Mouse (Mus musculus) inflammation-experienced regulatory T-cells, adult 6 months (primary cell): Measurements from ENCODE around the gene Tmprss11c. TPM values are rescaled to one million over a fixed set of nuclear protein-coding genes. Genes with fewer than 3 reads are reported as not detected.
"Not testable (repeated sequence)": the region's sequence is repeated elsewhere in the genome, so short reads cannot be mapped to it uniquely, and the experiment has no call there.

Source experiments
- ATAC-seq: one replicate; pipeline ENCODE4 v1.8.0; 2017
- polyA plus RNA-seq, 3 experiments: library from polyadenylated mRNA; unstranded; fragments of 100-300 nt; shearing (Covaris generic); gene quantifications; one replicate each; pipeline ENCODE4 v1.2.1; 2017

Gene Tmprss11c
- polyA plus RNA-seq = not detected

GRCm38 (mm10) chr5:86289208-86289607 is at the start of gene Tmprss11c:
TSS of gene Tmprss11c (minus strand) at chr5:86289308.
- ATAC-seq = no peak

DNA sequence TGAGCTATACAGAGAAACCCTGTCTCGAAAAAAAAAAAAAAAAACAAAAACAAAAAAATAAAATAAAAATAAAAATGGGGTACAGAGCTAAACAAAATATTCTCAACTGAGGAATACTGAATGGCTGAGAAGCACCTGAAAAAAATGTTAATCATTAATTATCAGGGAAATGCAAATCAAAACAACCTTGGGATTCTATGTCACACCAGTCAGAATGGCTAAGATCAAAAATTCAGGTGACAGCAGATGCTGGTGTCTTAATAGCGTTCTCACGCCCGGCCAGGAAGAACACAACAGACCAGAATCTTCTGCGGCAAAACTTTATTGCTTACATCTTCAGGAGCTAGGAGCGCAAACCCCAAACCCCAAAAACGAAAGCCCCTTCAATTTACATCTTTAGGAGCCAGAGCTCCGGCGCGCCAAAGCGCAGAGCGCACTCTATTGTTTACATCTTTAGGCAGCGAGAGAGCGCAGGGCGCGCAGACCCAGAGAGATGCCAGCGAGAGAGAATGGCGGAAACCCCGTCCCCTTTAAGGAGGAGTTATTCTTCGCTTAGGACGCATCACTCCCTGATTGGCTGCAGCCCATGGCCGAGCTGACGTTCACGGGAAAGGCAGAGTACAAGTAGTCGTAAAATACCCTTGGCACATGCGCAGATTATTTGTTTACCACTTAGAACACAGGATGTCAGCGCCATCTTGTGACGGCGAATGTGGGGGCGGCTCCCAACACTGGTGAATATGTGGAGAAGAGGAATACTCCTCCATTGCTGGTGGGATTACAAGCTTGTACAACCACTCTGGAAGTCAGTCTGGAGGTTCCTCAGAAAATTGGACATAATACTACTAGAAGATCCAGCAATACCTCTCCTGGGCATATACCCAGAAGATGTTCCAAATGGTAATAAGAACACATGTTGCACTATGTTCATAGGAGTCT is 29.2 kb upstream of the Tmprss11c start:
- not testable (repeated sequence) for ATAC-seq

- ATAC-seq = no peak
These were observed 17.0 kb upstream of the Tmprss11c start for GRCm38 (mm10) chr5:86306116-86306515.

- no peak for ATAC-seq
These were observed 14.8 kb upstream of the Tmprss11c start for GRCm38 (mm10) chr5:86303877-86304276.

DNA sequence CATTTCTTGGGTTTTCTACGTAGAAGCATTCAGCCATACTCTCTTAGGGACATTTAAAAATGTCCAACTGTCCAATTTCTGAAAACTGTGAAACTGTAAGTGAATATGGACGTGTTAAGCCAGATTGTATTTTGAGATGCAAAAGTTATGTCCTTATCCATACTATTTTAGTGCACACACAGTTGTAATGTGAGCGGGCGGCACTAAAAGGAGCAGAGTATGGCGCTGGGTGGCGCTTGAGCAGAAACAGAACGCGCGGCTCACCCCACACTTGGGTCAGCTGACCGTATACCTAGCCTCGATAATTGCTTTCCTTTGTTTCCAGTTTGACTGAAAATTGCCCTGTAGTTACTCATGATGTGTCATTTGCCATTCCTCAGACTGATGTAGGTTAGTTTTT is 42.5 kb downstream of the Tmprss11c start:
- no peak for ATAC-seq

DNA sequence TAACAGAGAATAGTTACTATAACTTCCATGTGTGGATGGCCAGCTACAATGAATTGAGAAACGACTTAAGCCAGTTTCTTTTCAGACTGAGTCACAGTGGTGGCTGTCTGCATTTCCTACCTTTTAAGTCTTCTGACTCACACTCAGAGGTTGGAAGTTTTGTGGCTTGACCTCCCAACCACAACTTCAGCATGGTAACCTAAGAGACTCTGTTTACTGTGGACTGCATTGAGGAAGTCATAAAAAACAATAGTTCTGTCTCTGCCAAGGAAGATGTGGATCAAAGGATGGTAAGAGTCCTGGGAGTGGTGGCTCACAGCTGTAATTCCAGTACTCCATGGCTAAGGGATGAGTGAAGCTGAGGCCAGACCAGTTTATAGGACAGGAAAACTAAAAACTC is 44.2 kb downstream of the Tmprss11c start:
- no peak for ATAC-seq

GRCm38 (mm10) chr5:86244275-86244674 is 44.8 kb downstream of the Tmprss11c start:
- no peak for ATAC-seq

DNA sequence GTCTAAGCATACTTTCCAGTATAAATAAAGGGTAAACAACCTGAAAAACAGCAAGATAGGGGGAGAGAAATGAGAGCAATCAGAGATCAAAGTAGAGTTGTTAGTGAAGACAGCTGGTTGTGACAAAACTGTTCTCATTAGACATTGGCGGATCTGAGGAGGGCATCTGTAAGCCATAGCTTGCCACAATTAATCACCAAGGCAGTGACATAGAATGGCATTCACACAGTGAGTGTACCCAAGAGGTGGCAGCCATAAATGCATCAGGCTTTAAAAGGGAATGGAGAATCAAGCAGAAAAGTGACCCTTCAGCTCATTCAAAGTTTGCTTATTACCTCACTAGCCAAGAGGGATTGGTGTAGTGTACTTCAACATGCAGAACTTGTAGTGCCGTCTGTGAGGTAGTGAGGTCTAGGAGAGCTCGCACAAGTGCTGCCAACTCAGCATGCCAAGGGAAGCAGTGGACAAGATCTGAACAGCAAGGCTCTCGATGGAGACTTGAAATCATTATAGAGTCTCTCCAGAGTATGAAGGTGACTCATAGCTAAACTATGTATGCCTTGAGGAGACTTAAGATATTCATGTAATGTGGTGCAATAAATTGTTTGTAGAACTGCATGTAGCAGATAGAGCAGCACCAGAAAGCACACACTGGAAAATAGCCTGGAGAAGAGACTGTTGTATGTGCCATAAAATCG is 61.8 kb downstream of the Tmprss11c start:
- no peak for ATAC-seq

GRCm38 (mm10) chr5:86197801-86198200 is 91.3 kb downstream of the Tmprss11c start, which contains the start of gene Gnrhr:
TSS of gene Gnrhr (minus strand) at chr5:86197901.
- ATAC-seq = no peak

DNA sequence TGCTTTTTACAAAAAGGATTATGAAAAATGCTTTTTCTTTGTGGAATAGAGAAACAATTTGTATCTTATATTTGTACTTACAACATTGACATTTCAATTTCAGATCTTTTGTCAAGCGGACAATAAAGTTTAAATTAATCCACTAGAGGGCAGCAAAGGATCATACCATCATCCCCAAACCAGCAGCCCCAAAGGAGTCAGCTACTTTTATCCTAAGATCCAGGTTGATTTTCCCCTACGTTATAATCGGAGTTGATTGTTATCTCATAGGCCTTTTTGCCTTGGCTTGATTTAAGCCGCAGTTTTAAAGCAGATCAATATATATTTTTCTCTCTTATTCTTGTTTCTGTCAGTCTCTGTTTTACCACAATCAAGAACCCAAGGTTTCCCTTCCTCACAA is 97.8 kb downstream of the Tmprss11c start:
- ATAC-seq = peak; percentile 71

DNA sequence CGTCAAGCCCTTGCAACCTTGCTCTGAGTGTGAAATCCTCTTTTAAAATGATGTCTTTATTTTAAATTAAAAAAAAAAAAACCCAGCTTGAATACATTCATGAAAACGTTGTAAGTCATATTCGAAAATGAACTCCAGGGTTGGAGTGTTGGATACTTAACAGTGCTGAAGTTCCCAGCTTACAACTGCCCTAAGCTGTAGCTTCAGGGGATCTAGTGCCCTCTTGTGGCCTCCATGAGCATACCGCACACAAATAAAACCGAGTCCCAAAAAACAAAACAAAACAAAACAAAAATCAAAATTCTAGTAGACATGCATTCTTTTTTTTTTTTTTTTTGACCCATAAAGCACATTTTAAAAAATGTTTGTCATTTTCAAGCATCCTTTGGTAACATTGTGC is 98.3 kb downstream of the Tmprss11c start:
- ATAC-seq = peak; percentile 82

GRCm38 (mm10) chr5:86190290-86190689 is 98.8 kb downstream of the Tmprss11c start:
- peak; percentile 22 for ATAC-seq

DNA sequence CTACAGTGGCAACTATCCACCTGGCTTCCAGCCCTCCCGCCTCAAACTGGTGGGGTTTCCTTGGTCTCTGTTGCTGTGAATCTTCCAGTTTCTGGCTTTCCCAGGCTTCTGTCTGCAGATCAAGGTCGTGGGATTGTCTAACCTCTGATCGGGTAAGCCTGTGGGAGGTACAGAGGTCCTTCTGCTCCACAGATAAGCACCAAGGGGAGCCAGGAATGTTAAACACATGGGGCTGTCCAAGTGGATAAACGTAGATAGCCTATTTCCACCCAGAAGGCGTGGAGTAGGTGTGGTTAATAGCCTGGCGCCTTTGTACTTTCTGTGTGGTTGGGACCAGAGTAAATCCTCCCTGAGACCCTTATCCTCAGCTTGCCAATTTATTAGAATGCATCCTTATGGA is 101.7 kb downstream of the Tmprss11c start:
- ATAC-seq = no peak

Other genes with a start within 250 kb of the Tmprss11c start
- gene Cenpc1, start 223.7 kb downstream of the Tmprss11c start, polyA plus RNA-seq = 10 to 100 TPM; 23.8 to 37.6 (median 34.1) TPM
- gene Stap1, start 217.6 kb downstream of the Tmprss11c start, polyA plus RNA-seq = 100 to 1,000 TPM in 2 of 3 experiments, 10 to 100 TPM in 1; 83.7 to 104 (median 104) TPM
- 10 to 100 TPM; 20.3 to 29.4 (median 21.5) TPM for gene Uba6, start 116.5 kb downstream of the Tmprss11c start, polyA plus RNA-seq
- gene Gnrhr, start 91.4 kb downstream of the Tmprss11c start, polyA plus RNA-seq = under 1 TPM in 1 of 3 experiments, not detected in 2; 0.15 TPM
- gene Tmprss11d, start 84.1 kb upstream of the Tmprss11c start, polyA plus RNA-seq = not detected
- gene Tmprss11a, start 179.7 kb upstream of the Tmprss11c start, polyA plus RNA-seq = under 1 TPM in 1 of 3 experiments, not detected in 2; 0.36 TPM
- gene Tmprss11g, start 229.3 kb upstream of the Tmprss11c start, polyA plus RNA-seq = not detected